Mouse (Mus musculus) B cell, adult 2 months (primary cell): ENCODE measurements at regions not wholly inside any gene's neighbourhood (a gene's known extent, or its start where the extent isn't known, plus 50 kb on each side); places are given as distances from the start of the nearest gene placed in this dataset.
"Not testable (repeated sequence)": the region's sequence is repeated elsewhere in the genome, so short reads cannot be mapped to it uniquely, and the experiment has no call there.

ENCODE experiments used
- DNase-seq, 2 experiments: peaks; one replicate each; pipeline ENCODE4 v3.0.0; 2022

- peak; percentile 29 to 37 for DNase-seq
Observed at GRCm38 (mm10) chr6:68370010-68370409, 834.4 kb upstream of the Tacstd2 start.

- no peak for DNase-seq
Observed at GRCm38 (mm10) chr6:68339846-68340245, 804.2 kb upstream of the Tacstd2 start.

DNA sequence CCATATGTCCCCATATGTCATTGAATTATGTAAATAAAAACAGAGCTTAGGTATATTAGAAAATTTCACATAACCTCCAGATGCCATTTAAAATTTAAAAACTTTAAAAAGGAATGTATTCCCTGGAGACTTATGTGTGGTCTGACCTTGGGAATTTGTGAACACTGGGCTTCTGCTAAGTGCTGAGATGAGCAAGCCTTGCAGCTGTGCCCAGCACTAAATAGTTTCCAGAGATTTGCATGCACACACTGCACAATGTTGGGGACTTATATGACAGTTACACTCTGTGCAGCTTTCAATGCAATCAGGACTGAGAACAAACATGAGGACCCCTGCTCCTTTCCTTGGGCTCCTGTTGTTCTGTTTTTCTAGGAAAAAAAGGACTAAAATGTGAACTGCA is 803.6 kb upstream of the Tacstd2 start:
- DNase-seq, result not testable (repeated sequence)

GRCm38 (mm10) chr6:68311409-68311808 is 775.8 kb upstream of the Tacstd2 start:
- DNase-seq, result peak; percentile 48 to 53

GRCm38 (mm10) chr6:68302133-68302532 is 766.5 kb upstream of the Tacstd2 start:
- peak; percentile 67 to 74 for DNase-seq

- DNase-seq, result peak; percentile 20 to 25
Observed at GRCm38 (mm10) chr6:68256725-68257124, 721.1 kb upstream of the Tacstd2 start.

GRCm38 (mm10) chr6:68256151-68256550 is 720.6 kb upstream of the Tacstd2 start:
- DNase-seq, result no peak

DNA sequence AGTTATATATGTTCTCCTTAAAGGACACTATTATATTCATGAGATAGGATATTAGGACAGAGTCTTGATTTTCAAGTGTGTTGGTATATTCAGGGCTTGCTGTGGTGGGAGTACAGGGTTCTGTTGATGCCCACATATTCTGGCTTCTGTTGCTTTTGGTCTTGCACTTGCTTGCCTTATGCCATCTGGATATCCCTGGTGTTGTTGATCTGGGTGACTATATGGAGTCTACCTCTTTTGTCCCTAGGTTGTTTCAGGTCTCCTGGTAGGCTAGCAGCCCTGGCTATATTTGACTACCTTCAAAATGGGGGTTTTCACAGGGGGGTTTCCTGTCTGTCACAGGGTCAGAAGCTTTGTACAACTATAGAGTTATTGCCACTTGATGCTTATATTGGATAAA is 717.1 kb upstream of the Tacstd2 start:
- DNase-seq, result no peak

DNA sequence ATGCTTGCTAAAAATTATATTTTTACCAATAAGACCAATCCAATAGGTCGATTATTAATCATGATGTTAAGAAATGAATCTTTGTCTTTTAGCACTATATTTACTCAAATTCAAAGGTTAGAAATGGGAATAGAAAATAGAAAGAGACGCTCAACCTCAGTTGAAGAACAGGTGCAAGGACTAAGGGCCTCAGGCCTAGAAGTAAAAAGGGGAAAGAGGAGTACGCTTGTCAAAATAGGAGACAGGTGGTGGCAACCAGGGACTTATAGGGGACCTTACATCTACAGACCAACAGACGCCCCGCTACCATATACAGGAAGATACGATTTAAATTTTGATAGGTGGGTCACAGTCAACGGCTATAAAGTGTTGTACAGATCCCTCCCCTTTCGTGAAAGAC is 715.7 kb upstream of the Tacstd2 start:
- DNase-seq, result not testable (repeated sequence)

- DNase-seq, result not testable (repeated sequence)
Observed at GRCm38 (mm10) chr6:68250392-68250791, 714.8 kb upstream of the Tacstd2 start.

DNA sequence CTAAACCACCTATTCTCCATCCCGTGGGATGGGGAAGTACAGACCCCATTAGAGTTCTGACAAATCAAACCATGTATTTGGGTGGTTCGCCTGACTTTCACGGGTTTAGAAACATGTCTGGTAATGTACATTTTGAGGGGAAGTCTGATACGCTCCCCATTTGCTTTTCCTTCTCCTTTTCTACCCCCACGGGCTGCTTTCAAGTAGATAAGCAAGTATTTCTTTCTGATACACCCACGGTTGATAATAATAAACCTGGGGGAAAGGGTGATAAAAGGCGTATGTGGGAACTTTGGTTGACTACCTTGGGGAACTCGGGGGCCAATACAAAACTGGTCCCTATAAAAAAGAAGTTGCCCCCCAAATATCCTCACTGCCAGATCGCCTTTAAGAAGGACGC is 713.7 kb upstream of the Tacstd2 start:
- not testable (repeated sequence) for DNase-seq

- not testable (repeated sequence) for DNase-seq
Observed at GRCm38 (mm10) chr6:68248018-68248533, 712.5 kb upstream of the Tacstd2 start.

- DNase-seq, result not testable (repeated sequence)
Observed at GRCm38 (mm10) chr6:68242749-68243148, 707.2 kb upstream of the Tacstd2 start.

DNA sequence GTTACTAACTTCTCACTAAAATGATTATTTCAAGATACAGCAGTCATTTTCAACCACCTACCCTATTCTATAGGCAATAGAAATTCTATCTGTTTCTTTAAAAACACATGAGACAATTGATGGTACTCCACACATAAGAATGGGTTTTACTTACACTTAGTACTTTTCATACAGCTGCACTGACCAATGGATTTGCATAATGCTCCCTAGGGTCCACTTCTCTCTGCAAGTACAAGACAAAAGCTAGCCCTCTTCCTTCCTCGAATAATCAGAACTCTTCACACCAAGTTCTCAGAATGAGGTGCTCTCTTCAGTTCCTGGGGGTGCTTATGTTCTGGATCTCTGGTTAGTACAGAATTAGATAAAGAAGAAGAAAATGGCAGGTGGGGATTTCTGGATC is 684.1 kb upstream of the Tacstd2 start:
- peak; percentile 38 to 52 for DNase-seq

- peak; percentile 69 to 75 for DNase-seq
Observed at GRCm38 (mm10) chr6:68201448-68201847, 665.9 kb upstream of the Tacstd2 start.

DNA sequence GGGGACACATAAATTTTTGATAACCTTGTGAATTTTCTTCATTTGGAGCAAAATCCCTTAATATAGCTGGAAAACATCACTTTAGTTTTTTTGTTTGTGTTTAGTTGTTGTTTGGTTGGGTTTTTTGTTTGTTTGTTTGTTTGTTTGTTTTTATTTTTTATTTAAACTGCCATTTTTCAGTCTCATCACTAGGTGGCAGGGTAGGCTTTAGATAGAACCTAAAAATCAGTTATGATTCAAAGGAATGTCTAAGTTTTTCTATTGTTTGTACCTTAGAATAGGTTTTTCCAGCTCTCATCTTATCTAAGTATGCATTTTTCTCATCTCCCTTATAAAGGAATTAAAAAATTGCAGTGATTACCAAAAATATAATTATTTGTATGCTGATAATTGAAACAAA is 662.4 kb upstream of the Tacstd2 start:
- DNase-seq, result no peak

DNA sequence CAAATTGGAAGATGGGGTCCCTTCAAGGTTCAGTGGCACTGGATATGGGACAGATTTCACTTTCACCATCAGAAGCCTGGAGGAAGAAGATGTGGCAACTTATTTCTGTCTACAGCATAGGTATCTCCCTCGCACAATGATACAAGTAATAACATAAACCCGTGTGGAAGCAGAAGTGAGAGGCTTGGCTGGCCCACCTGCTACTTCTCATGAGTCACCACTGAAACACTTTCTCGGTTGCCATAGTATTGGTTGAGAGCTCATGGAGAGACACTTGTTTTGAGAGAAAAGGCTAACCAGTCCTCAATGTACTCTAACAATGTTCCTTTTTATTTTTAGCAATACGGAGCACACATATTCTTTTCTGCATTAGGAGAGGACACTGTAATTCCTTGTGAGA is 629.2 kb upstream of the Tacstd2 start:
- DNase-seq, result peak; percentile 17 to 19

GRCm38 (mm10) chr6:68164111-68164510 is 628.5 kb upstream of the Tacstd2 start:
- DNase-seq, result not testable (repeated sequence)

GRCm38 (mm10) chr6:68151569-68151968 is 616.0 kb upstream of the Tacstd2 start:
- no peak for DNase-seq

- DNase-seq, result peak; percentile 75 to 78
Observed at GRCm38 (mm10) chr6:68102481-68102880, 566.9 kb upstream of the Tacstd2 start.
